Mouse (Mus musculus) brain, adult 2 months (tissue): ENCODE measurements at regions not wholly inside any gene's neighbourhood (a gene's known extent, or its start where the extent isn't known, plus 50 kb on each side); places are given as distances from the start of the nearest gene placed in this dataset.
A peak's percentile ranks its signal among the peaks of the same experiment; 100 is the strongest.

Experiments used
- DNase-seq: peaks from one replicate; pipeline ENCODE4 v3.0.0; 2011; ENCODE audit warnings: low read depth, low spot score

GRCm38 (mm10) chr5:61155390-61156225, 653.0 kb upstream of the G6pd2 start:
- no peak for DNase-seq

GRCm38 (mm10) chr5:61156226-61156565, 652.4 kb upstream of the G6pd2 start:
- peak; percentile 8 for DNase-seq
